Mouse (Mus musculus) Patski (cell line): ENCODE measurements around the gene Grb2. TPM values are rescaled to one million over a fixed set of nuclear protein-coding genes. Genes with fewer than 3 reads are reported as not detected.

Experiments used
- ATAC-seq: fragments of 100-300 bp; one replicate; pipeline ENCODE4 v1.8.0; 2021
- CTCF ChIA-PET: fragments of 350-600 bp; sonication (Branson Sonifier 250); formaldehyde crosslinking; loops from one replicate; lab custom pipeline; 2022; ENCODE audit warnings: inconsistent platforms; lab: Charles Lee
- POLR2A ChIA-PET: fragments of 350-600 bp; sonication (Branson Sonifier 250); formaldehyde crosslinking; loops from one replicate; lab custom pipeline; 2022; ENCODE audit warnings: antibody characterized with exemption, inconsistent platforms; lab: Charles Lee
- DNase-seq: peaks from one replicate; pipeline ENCODE4 v3.0.0-alpha.2; 2011; ENCODE audit warnings: low read depth, low spot score
- H3K27me3 ChIP-seq: fragments of 371-371 bp; one replicate; pipeline ENCODE4 v1.5.1; 2021
- CTCF ChIP-seq: fragments of 100-300 bp; IDR thresholded peaks from one replicate; pipeline ENCODE4 v1.5.1; 2021
- in situ Hi-C: fragments of 300-500 bp; cut with MboI; formaldehyde crosslinking; loops from 3 replicates; pipeline ENCODE4 v1.11.1; 2018; ENCODE audit warnings: low pct_unique_long_range_greater_than_20kb, mixed read lengths
- polyA plus RNA-seq: library from polyadenylated mRNA; unstranded; gene quantifications from one replicate; pipeline ENCODE4 v1.2.3, GENCODE M21; 2021

Grb2 gene
- polyA plus RNA-seq, 1 experiment from 2014 or later: 99.5 TPM

DNA sequence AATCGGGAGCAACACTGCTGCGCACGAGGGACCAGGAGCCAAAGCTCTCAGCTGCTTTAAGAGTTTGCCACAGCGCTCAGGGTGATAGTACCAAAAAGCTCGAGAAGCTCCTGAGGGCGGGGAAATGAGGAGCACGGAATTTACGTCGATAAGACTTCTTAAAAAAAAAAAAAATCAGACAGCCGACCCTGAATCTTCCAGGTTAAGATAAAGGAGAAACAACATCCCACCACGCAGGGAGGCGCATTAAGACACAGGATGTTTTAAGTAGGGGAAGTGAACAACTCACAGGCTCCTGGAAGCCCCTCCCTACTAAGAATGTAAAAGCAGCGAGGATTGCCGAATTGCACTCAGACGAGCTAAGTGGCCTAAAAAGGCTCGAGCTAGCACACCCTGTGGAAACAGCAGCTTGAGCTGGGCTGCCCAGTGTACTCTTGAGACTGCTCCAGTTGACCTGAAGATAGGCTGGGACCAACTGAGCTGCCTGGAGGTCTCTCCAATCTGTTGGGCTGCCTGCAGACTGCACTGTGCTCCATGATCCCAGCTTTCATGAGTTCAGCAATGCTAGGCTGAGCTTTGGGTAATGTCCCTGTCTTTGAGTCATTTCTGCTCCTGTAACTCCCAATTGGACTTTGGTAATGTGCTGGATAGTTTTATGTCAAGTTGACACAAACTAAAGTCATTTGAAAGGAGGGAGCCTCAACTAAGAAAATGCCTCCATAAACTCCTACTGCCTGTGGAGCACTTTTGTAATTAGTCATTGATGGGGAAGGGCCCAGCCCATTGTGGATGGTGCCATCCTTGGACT is 95.1 kb downstream of the Grb2 start:
- H3K27me3 ChIP-seq: no peaks in the 10 kb centered on the region
- TF ChIP-seq CTCF: no peak
- DNase-seq: no peak
- ChIA-PET CTCF (interaction anchor here (0.7 to 2.7 kb wide), 6 partner anchors 8 to 159 kb away, joined by 3 to 9 read pairs (median 6); no protein-coding TSS in a partner anchor), POLR2A (interaction anchor here (0.6 to 1.5 kb wide), 5 partner anchors 9 to 15 kb away, joined by 3 to 4 read pairs (median 4); partner anchors contain the start of gene Slc25a19)
- in situ Hi-C loops: no loop called here
- ATAC-seq: peak; percentile 4

DNA sequence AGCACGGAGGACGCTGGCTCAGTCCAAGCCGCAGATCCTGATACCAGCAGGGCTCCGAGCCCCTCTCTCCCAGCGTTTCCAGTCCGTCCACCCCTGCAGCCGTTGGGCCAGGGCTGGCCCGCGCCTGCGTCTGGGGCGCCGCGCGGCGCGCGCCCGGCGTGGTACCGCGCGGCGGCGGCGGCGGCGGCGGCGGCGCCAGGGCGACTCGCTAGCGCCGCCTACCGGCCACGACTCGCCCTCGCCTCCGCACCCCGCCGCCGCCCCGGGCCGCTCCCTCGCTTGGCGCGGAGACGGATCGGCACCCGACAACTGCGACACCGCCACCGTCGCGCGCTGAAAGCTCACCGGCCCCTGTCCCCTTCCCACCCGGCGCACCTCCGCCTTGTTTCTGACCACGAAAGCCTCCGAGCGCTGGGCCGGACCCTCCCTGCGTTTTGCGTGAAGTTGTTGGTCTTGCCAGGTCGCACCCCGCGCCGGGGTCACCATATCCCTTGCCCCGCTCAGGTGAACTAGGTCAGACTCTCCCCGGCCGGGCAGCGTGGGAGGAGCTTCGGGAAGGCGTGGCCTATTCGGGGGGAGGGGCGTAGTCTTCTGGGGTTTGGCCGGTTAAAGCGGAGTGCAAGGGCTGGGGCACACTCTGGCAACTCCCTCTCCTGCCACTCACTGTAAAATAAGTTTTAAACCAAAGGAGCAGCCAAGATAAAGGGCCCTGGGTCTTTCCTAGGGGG is 95.8 kb downstream of the Grb2 start, which contains the start of gene Mif4gd:
Mif4gd (minus strand) TSS at position 560 of the 728 bp plus-strand sequence.
- CTCF ChIA-PET: interaction anchor here (0.7 to 2.7 kb wide), 6 partner anchors 9 to 158 kb away, joined by 3 to 9 read pairs (median 6); no protein-coding TSS in a partner anchor
- peak; percentile 83 for ATAC-seq
- in situ Hi-C loops: no loop called here

DNA sequence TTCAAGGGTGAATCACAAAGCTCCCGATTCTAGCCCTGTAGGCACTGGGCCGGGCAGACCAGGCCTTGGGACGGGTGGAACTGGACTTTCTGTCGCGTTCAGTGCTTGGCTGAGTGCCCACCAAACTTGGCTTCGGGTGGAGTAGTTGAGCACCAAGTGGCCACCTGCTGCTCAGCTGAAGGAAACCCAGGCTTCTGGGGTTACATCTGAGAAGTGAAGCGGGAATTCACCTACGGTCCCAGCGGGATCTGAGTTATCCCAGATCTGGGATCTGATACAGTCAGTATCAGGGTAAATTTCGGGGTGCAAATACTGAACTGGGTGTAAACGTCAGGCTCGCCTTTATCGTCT is 96.4 kb downstream of the Grb2 start:
- no peaks in the 10 kb centered on the region for H3K27me3 ChIP-seq
- DNase-seq: no peak
- no peak for TF ChIP-seq CTCF
- ChIA-PET CTCF (interaction anchor here (2.7 kb wide), 1 partner anchor 20 kb away, joined by 9 read pairs; no protein-coding TSS in a partner anchor), POLR2A (interaction anchor here (0.5 to 1.1 kb wide), 5 partner anchors 9 to 490 kb away, joined by 3 to 6 read pairs (median 3); no protein-coding TSS in a partner anchor)
- ATAC-seq: peak; percentile 9
- in situ Hi-C loops: no loop called here

More for the DNA sequence above, 95.8 kb downstream of the Grb2 start, which contains the start of gene Mif4gd:
- DNase-seq: no peak
- H3K27me3 ChIP-seq: no peaks in the 10 kb centered on the region
- no peak for TF ChIP-seq CTCF
- POLR2A ChIA-PET: interaction anchor here (0.7 to 1.5 kb wide), 5 partner anchors 8 to 88 kb away, joined by 3 to 4 read pairs (median 4); partner anchors contain the start of gene Slc25a19

DNA sequence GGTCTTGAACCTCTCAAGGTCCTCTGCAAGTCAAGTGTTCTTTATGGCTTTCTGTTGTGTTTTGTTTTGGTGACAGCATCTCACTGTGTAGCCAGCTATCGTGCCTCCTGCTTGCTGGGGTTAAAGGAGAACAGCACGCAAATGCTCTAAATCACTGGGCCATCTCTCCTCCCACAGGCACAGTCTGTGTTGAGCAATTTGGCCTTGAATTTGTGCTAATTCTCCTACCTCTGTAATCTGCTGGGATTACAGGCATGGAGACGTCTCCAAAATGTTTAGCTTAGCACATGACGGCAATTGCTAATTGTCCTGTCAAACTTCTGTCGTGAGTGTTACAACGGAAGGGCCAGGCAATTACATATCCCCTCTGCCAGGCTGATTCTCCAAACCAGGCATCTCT is 97.2 kb downstream of the Grb2 start:
- no peaks in the 10 kb centered on the region for H3K27me3 ChIP-seq
- TF ChIP-seq CTCF: no peak
- in situ Hi-C loops: no loop called here
- ChIA-PET CTCF (interaction anchor here (0.6 to 1.2 kb wide), 2 partner anchors 19 to 303 kb away, joined by 3 to 4 read pairs; no protein-coding TSS in a partner anchor), POLR2A (interaction anchor here (0.7 to 0.8 kb wide), 2 partner anchors 18 to 134 kb away, joined by 5 to 6 read pairs; no protein-coding TSS in a partner anchor)
- ATAC-seq (no peak), DNase-seq (no peak)

DNA sequence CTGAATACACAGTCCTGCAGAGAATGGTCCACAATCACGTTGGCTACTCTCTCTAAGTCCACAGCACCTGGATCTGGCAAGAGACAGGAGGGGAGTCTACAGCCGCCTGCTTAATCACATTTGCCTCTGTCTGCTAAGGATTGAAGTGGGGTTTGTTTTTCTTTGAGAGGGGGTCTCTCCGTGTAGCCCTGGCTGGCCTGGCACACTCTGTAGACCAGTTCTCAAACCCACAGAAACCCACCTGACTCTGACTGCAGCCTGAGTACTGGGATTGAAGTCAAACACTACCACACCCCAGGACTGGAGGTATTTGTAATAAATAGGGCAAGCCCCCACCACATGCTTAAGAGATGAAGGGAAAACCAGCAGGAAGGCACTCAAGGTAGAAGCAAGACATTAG is 98.8 kb downstream of the Grb2 start:
- POLR2A ChIA-PET: no interaction called here
- CTCF ChIA-PET: no interaction called here
- H3K27me3 ChIP-seq: no peaks in the 10 kb centered on the region
- no peak for ATAC-seq
- TF ChIP-seq CTCF: no peak
- DNase-seq: no peak
- in situ Hi-C loops: no loop called here

DNA sequence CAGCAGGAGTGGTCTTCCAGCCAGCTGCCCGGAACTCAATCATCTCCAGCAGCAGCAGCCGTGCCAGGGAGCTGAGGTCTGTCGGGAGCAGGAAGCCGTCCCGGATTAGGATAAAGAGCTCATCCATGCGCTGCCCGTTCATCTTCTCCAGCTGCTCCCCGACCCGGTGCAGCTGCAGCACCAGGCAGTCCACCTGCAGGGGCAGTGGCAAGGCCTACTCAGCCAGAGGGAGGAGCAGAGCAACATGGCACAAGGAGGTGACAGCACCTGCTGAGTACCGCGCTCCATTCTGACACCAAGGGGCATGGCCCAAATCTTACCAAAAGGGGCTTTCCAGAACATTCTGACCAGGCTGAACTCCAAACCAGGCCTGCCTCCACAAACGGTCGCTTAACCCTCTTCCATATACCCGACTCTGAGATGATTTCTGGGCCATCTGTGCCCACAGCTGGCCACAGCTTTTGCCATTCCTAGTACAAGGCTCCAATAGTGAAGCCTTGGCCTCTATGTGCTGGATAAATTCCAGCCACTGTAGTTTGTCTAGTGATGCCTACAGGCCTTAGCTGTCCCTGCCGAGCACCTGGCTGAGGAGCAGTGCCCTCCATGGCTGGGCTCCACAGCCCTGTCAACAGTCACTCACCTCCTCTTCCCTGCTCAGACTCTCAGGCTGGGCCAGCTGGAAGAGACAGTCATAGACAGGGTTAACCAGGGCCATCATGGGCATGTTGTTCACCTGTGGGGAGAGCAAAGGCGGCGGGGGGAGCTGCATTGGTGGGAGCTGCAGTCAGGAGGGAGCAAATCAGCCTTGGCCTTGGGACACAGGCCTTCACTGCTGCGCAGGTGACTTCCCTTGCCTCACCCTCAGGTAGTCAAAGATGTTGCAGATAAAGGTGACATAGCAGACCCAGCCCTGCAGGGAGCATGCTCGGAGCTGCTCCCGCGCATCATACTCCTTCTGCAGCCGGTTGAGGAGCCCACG is 99.7 kb downstream of the Grb2 start:
- DNase-seq (no peak), ATAC-seq (no peak)
- TF ChIP-seq CTCF: no peak
- ChIA-PET CTCF (no interaction called here), POLR2A (interaction anchor here (0.6 kb wide), 1 partner anchor 134 kb away, joined by 5 read pairs; no protein-coding TSS in a partner anchor)
- H3K27me3 ChIP-seq: no peaks in the 10 kb centered on the region
- in situ Hi-C loops: no loop called here

DNA sequence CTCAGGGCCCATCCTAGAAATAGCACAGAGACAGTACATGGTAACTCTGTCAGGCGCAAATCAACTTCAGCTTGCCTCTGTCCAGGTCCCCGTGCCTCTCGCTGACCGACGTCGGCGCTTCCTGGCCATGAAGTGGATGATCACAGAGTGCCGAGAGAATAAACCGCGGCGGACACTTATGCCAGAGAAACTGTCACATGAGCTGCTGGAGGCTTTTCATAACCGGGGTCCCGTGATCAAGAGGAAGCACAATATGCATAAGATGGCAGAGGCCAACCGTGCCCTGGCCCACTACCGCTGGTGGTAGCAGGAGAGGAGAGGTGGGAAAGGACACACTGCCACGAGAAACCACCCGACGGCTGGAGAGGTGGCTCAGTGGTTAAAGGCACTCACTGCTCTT is 101.7 kb downstream of the Grb2 start:
- in situ Hi-C loops: no loop called here
- ChIA-PET CTCF (no interaction called here), POLR2A (no interaction called here)
- DNase-seq (no peak), ATAC-seq (no peak)
- no peaks in the 10 kb centered on the region for H3K27me3 ChIP-seq
- no peak for TF ChIP-seq CTCF

DNA sequence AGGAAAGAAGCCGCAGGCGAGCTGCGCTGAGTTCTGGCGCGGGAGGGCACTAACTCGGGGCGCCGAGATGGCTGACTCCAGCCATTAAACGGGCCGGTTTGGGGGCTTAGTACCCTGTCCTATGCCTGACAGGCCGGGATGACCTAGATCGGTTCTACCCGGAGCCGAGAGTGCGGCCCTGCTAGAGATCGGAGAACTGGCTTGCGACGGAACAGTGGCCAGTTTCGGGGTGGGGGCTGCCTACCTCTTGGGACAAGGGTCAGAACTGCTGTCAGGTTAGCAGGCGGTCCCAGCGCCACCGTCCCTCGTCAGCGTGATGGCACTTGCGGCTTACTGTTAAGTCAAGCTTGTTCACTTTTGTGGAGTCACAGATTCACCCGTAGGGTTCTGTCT is 104.1 kb downstream of the Grb2 start:
- in situ Hi-C loops: no loop called here
- DNase-seq (no peak), ATAC-seq (peak; percentile 3)
- POLR2A ChIA-PET: interaction anchor here (0.6 to 1.1 kb wide), 3 partner anchors 9 to 54 kb away, joined by 3 to 4 read pairs (median 4); partner anchors contain the start of gene Mif4gd
- CTCF ChIA-PET: no interaction called here
- no peak for TF ChIP-seq CTCF
- H3K27me3 ChIP-seq: no peaks in the 10 kb centered on the region

DNA sequence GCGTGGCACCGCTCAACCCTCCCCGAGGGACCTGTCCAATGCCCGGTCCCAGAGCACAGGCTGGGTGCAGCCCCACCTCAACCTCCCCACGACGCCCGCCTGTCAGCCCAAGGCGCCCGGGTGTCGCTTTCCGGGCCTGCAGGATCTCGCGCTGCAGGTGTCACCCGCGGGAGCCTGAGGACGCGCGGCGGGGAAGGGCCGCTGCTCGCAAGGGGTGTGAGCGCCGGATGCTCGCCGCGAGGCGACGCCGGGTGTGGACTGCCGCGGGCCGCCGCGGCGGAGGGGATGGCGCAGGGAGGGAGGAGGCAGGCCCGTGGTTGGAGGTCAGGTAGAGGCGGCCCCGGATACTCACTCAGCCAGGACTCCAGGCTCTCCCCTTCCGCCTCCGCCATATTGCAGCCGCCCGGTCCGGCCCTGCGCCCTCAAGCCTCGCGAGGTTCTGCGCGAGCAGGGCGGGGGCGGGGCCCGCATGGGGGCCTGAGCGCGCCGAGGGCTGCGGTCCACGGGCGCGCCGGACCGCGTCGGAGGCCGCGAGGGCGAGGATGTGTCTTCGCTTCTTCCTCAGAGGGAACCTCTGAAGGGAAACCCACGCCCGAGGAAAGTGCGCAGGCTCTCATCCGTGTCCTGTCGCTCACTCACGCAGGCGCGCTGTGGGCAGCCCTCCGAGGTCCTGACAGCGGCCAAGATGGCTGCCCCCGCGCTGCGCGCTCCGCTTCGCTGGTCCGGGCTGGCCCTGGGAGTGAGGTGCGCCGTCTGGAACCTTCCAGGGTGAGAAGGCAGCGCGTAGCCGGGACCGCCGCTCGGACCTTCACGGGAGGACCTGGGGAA is 104.7 kb downstream of the Grb2 start, which contains the start of the genes Mrps7 and Gga3:
Mrps7 (plus strand) TSS at position 450 of the 828 bp plus-strand sequence.
Gga3 (minus strand) TSS at position 576 of the 828 bp plus-strand sequence.
- no peaks in the 10 kb centered on the region for H3K27me3 ChIP-seq
- ChIA-PET CTCF (no interaction called here), POLR2A (interaction anchor here (0.6 to 1.1 kb wide), 4 partner anchors 9 to 54 kb away, joined by 3 to 4 read pairs (median 4); partner anchors contain the start of gene Mif4gd)
- in situ Hi-C loops: no loop called here
- no peak for TF ChIP-seq CTCF
- DNase-seq: no peak
- ATAC-seq: peak; percentile 80
